Mouse (Mus musculus): Measurements from ENCODE around the gene Arxes2. TPM values are rescaled to one million over a fixed set of nuclear protein-coding genes. Genes with fewer than 3 reads are reported as not detected.
"Not testable (repeated sequence)": the region's sequence is repeated elsewhere in the genome, so short reads cannot be mapped to it uniquely, and the experiment has no call there.

Arxes2 gene
- polyA plus RNA-seq, 1 experiment from 2014 or later = 18.0 TPM

DNA sequence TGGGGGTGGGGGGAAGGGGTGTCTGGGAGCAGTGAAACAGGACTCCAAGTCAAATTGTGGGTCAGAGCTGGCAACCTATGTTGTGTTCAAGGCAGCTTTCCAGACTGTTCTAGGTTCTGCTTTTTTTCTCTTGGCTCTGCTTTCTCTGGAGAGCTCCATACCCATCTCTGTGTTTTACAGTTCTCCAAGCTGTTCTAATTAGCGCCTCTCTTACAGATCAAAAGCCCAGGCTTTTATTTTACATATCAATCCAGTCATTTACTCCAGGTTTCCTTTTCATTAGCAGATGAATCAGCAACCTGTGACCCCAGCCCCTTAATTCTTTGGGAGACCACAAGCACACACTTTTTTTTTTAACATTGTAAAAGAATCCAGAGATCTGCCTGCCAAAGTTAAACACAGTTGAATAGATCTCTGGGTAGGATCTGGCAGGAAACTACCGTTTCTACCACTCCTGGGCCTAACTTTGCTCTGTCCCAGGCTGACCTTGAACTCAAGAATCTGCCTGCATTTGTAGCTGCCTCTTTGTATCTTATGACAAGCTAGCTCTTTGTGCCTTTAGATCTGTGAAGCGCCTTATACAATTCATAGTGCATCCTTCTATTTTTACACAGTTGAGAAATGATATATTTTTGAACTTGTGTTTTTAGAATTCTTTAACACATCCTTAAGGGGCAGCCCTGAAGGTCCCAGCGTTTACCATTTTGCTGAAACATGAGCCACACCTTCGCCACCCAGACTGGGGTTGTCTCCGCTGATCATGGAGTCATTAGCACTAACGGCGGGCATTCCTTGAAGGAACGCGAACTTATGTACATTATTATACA is 19.8 kb upstream of the Arxes2 start:
- no peaks in the 10 kb centered on the region for H3K4me1 ChIP-seq (ENCODE audit: control insufficient read depth, low read depth, low read length)
- WGBS (ENCODE audit: insufficient replicate concordance) = 65% methylated on average over 10 of the region's 10 CpGs
- no peak overlapping the region for H3K4me3 ChIP-seq (ENCODE audit: low read depth, low read length)
- no peaks in the 10 kb centered on the region for H3K27me3 ChIP-seq (ENCODE audit: control insufficient read depth, insufficient read depth, low read depth, low read length)
- no peaks in the 10 kb centered on the region for H3K36me3 ChIP-seq (ENCODE audit: control insufficient read depth, insufficient read depth)
- H3K9me3 ChIP-seq (replicated peaks; ENCODE audit: control insufficient read depth, low read length) = no peaks in the 10 kb centered on the region
- no peak overlapping the region for H3K27ac ChIP-seq (ENCODE audit: low read length)
- H3K9ac ChIP-seq (ENCODE audit: low read depth, low read length) = no peak overlapping the region
- H3K4me2 ChIP-seq (ENCODE audit: low read depth, low read length) = no peak overlapping the region
- ATAC-seq (ENCODE audit: low read depth) = no peak

DNA sequence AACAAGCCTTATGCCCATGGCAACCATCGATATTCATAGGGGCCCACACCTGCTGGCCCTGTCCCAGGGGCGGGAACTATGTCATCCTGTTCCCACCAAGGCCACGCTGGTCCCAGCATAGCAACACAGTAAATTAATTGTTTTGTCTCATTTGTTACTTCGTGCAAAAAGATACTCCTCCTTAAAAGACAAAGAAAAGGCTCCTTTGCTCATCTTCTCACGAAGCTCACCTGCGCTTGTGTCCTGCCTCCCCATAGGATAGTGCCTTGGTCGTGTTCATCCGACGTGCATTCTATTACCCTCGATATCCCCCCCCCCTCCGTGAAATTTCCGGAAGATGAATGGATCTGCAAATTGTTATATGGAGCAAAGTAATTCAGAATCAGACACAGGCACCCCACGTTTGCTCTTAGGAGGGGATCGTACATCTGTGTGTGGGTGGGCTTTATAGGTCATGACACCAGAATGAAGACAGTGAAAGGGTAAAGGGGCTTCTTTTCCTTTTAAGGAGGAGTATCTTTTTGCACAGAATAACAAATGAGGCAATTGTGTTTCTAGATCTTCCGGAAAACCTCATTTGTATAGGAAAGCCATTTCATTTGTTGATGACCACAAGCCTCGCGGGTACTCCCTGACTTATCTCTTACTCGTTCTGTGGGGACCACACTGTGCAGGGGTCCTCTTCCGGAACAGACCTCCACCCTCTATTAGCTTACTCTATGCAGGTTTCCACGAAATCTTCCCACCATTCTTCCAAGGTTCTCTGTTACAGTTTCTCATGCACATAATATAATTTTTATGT is 19.0 kb upstream of the Arxes2 start:
- no peak overlapping the region for H3K4me3 ChIP-seq (ENCODE audit: low read depth, low read length)
- no peak overlapping the region for H3K27ac ChIP-seq (ENCODE audit: low read length)
- no peak overlapping the region for H3K9ac ChIP-seq (ENCODE audit: low read depth, low read length)
- no peak for ATAC-seq (ENCODE audit: low read depth)
- no peaks in the 10 kb centered on the region for H3K9me3 ChIP-seq (replicated peaks; ENCODE audit: control insufficient read depth, low read length)
- no peak overlapping the region for H3K4me2 ChIP-seq (ENCODE audit: low read depth, low read length)
- H3K36me3 ChIP-seq (ENCODE audit: control insufficient read depth, insufficient read depth) = no peaks in the 10 kb centered on the region
- 56% methylated on average over 20 of the region's 20 CpGs for WGBS (ENCODE audit: insufficient replicate concordance)
- no peaks in the 10 kb centered on the region for H3K27me3 ChIP-seq (ENCODE audit: control insufficient read depth, insufficient read depth, low read depth, low read length)
- H3K4me1 ChIP-seq (ENCODE audit: control insufficient read depth, low read depth, low read length) = no peaks in the 10 kb centered on the region

DNA sequence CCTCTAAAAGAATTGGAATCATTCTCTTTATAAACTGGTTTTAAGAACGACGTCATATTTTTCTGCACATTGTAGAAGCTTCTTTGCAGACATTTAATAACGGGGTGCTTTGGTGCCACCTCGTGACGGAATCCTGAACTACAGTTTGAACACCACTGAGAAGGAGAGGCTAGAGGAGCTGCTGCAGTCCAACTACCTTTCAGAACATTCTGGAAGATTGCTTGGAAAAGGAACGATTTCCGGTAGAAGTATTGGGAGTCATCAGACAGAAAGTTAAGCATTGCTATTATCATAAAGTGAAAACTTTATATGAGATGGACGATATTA is 18.4 kb upstream of the Arxes2 start:
- ATAC-seq (ENCODE audit: low read depth) = no peak

GRCm38 (mm10) chrX:135984539-135985260 is 8.9 kb upstream of the Arxes2 start:
- no peak overlapping the region for H3K4me2 ChIP-seq (ENCODE audit: low read depth, low read length)
- H3K9me3 ChIP-seq (replicated peaks; ENCODE audit: control insufficient read depth, low read length) = no peaks in the 10 kb centered on the region
- H3K27ac ChIP-seq (ENCODE audit: low read length) = no peak overlapping the region
- WGBS (ENCODE audit: insufficient replicate concordance) = 57% methylated on average over 6 of the region's 6 CpGs
- no peaks in the 10 kb centered on the region for H3K27me3 ChIP-seq (ENCODE audit: control insufficient read depth, insufficient read depth, low read depth, low read length)
- H3K4me1 ChIP-seq (ENCODE audit: control insufficient read depth, low read depth, low read length) = no peaks in the 10 kb centered on the region
- ATAC-seq (ENCODE audit: low read depth) = no peak
- no peak overlapping the region for H3K9ac ChIP-seq (ENCODE audit: low read depth, low read length)
- no peaks in the 10 kb centered on the region for H3K36me3 ChIP-seq (ENCODE audit: control insufficient read depth, insufficient read depth)
- H3K4me3 ChIP-seq (ENCODE audit: low read depth, low read length) = no peak overlapping the region

More for the DNA sequence above, 18.4 kb upstream of the Arxes2 start:
- H3K27ac ChIP-seq (ENCODE audit: low read length) = no peak overlapping the region
- no peaks in the 10 kb centered on the region for H3K27me3 ChIP-seq (ENCODE audit: control insufficient read depth, insufficient read depth, low read depth, low read length)
- 15% methylated on average over 8 of the region's 8 CpGs for WGBS (ENCODE audit: insufficient replicate concordance)
- no peaks in the 10 kb centered on the region for H3K9me3 ChIP-seq (replicated peaks; ENCODE audit: control insufficient read depth, low read length)
- H3K36me3 ChIP-seq (ENCODE audit: control insufficient read depth, insufficient read depth) = no peaks in the 10 kb centered on the region
- no peaks in the 10 kb centered on the region for H3K4me1 ChIP-seq (ENCODE audit: control insufficient read depth, low read depth, low read length)
- H3K9ac ChIP-seq (ENCODE audit: low read depth, low read length) = no peak overlapping the region
- no peak overlapping the region for H3K4me3 ChIP-seq (ENCODE audit: low read depth, low read length)
- no peak overlapping the region for H3K4me2 ChIP-seq (ENCODE audit: low read depth, low read length)

DNA sequence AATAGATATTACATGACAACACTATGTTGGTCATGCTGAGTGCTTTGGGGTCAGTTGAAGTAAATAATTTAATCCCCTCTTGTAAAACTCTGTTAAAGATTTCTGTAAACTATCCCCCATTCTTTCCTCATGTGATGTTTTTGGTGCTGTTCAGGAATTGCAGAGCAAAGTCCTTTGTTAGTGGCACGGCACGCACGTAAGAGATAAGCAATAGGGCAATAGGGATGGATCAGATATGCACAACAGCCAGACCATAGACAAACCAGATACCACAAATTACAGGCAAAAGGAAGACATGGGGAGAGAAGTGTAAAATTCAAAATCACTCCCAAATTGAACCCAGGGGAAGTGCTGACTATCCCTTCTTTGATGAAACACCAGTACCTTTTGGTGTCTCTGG is 7.4 kb upstream of the Arxes2 start:
- no peak overlapping the region for H3K9ac ChIP-seq (ENCODE audit: low read depth, low read length)
- no peaks in the 10 kb centered on the region for H3K4me1 ChIP-seq (ENCODE audit: control insufficient read depth, low read depth, low read length)
- H3K27ac ChIP-seq (ENCODE audit: low read length) = no peak overlapping the region
- H3K36me3 ChIP-seq (ENCODE audit: control insufficient read depth, insufficient read depth) = no peaks in the 10 kb centered on the region
- no peak overlapping the region for H3K4me2 ChIP-seq (ENCODE audit: low read depth, low read length)
- 48% methylated on average over 3 of the region's 3 CpGs for WGBS (ENCODE audit: insufficient replicate concordance)
- ATAC-seq (ENCODE audit: low read depth) = no peak
- H3K27me3 ChIP-seq (ENCODE audit: control insufficient read depth, insufficient read depth, low read depth, low read length) = no peaks in the 10 kb centered on the region
- no peak overlapping the region for H3K4me3 ChIP-seq (ENCODE audit: low read depth, low read length)
- H3K9me3 ChIP-seq (replicated peaks; ENCODE audit: control insufficient read depth, low read length) = no peaks in the 10 kb centered on the region

GRCm38 (mm10) chrX:135990661-135991060 is 3.0 kb upstream of the Arxes2 start:
- Histone ChIP-seq H3K4me3 (ENCODE audit: low read depth, low read length) (no peak overlapping the region), H3K9me3 (replicated peaks; ENCODE audit: control insufficient read depth, low read length) (no peaks in the 10 kb centered on the region), H3K36me3 (ENCODE audit: control insufficient read depth, insufficient read depth) (no peaks in the 10 kb centered on the region), H3K27me3 (ENCODE audit: control insufficient read depth, insufficient read depth, low read depth, low read length) (no peaks in the 10 kb centered on the region), H3K4me2 (ENCODE audit: low read depth, low read length) (no peak overlapping the region), H3K27ac (ENCODE audit: low read length) (no peak overlapping the region), H3K9ac (ENCODE audit: low read depth, low read length) (no peak overlapping the region), H3K4me1 (ENCODE audit: control insufficient read depth, low read depth, low read length) (no peaks in the 10 kb centered on the region)
- ATAC-seq (ENCODE audit: low read depth) = no peak
- 63% methylated on average over 2 of the region's 2 CpGs for WGBS (ENCODE audit: insufficient replicate concordance)

GRCm38 (mm10) chrX:135993192-135993594 is 431 bp upstream of the Arxes2 start:
- H3K9ac ChIP-seq (ENCODE audit: low read depth, low read length); H3K36me3 ChIP-seq (ENCODE audit: control insufficient read depth, insufficient read depth); H3K9me3 ChIP-seq (replicated peaks; ENCODE audit: control insufficient read depth, low read length); H3K4me1 ChIP-seq (ENCODE audit: control insufficient read depth, low read depth, low read length); H3K27me3 ChIP-seq (ENCODE audit: control insufficient read depth, insufficient read depth, low read depth, low read length); H3K4me2 ChIP-seq (ENCODE audit: low read depth, low read length); H3K4me3 ChIP-seq (ENCODE audit: low read depth, low read length); H3K27ac ChIP-seq (ENCODE audit: low read length): not testable (repeated sequence)
- peak; percentile 35; the same call in 1 of the 2 replicates for ATAC-seq (ENCODE audit: low read depth)
- 59% methylated on average over 2 of the region's 3 CpGs for WGBS (ENCODE audit: insufficient replicate concordance)

GRCm38 (mm10) chrX:136007199-136007843 is 13.7 kb downstream of the Arxes2 start:
- Histone ChIP-seq H3K27me3 (ENCODE audit: control insufficient read depth, insufficient read depth, low read depth, low read length) (no peaks in the 10 kb centered on the region), H3K9me3 (replicated peaks; ENCODE audit: control insufficient read depth, low read length) (no peaks in the 10 kb centered on the region), H3K27ac (ENCODE audit: low read length) (no peak overlapping the region), H3K4me2 (ENCODE audit: low read depth, low read length) (no peak overlapping the region), H3K4me3 (ENCODE audit: low read depth, low read length) (no peak overlapping the region), H3K4me1 (ENCODE audit: control insufficient read depth, low read depth, low read length) (no peaks in the 10 kb centered on the region), H3K36me3 (ENCODE audit: control insufficient read depth, insufficient read depth) (no peaks in the 10 kb centered on the region), H3K9ac (ENCODE audit: low read depth, low read length) (no peak overlapping the region)
- WGBS (ENCODE audit: insufficient replicate concordance) = 27% methylated on average over 5 of the region's 5 CpGs
- no peak for ATAC-seq (ENCODE audit: low read depth)
